Mouse (Mus musculus) naive thymus-derived CD4-positive, alpha-beta T cell, adult 2 months (primary cell): ENCODE results near the gene Ufc1.

Source experiments
- DNase-seq: peaks from one replicate; pipeline ENCODE4 v3.0.0-alpha.2; 2011; ENCODE audit warnings: low read depth

The Ufc1 gene

DNA sequence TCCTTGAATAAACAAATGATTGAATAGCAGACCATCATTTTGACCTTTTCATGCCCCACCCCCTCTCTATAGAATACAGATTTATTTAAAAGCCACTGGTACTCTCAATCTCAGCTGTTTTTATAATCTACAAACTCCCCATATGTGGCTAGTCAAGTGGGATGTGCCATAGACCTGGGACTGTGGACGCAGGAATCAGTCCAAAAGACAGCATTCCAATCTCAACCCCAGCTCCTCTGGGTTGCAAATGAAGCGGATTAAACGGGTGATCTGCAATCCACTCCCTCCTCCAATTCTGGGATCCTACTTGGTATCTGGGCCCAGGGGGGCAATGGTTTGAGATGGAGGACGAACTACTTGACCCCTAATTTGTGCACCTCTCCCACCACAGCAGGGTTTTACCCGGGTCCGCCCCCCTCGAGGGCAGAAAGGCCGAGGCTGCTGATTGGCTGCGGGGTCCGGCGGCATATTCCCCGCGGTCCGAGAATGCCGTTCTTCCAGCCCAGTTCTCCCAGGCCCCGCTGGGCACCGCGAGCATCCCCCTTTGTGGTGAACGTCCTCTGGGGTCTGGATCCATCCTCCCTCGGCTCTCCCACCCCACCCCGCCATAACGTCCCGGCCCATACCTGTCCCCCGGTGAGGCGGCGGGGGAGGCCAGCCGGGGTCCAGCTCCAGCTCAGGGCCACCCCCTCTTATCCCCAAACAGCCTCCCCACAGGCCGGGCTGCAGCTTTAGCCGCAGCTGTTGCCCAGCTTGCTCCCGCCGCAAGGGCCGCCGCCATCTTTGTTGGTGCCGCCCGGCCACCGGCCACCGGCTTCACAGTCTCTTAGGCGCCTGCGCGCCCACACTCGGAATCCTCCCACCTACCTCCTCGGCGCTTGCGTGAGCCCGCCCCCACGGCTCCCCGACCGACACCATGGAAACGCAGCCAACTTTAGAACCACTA, 7.4 kb downstream of the Ufc1 start, which contains the start of gene Usp21:
Gene Usp21, minus strand, starts transcription at position 856 of the 946 bp plus-strand sequence.
- peak; percentile 93 for DNase-seq

DNA sequence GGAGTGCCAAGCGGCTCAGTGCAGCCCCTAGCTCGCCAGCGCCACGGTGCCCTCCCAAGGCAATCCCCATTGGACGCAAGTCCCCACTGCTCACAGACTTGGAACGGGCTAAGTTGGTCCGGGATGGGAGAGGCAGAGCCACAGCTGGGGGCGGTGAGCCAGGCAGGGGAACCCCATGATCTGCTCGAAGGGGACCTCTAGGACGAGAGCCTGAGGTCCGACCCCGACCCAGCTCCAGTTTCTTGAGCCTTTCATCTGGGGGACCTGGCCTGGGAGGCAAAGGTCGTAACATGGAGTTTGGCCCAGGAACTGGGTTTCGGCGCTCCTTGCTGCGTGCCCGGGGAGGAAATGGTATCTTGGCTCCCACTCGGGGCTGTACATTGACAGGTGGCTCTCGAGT, 8.3 kb downstream of the Ufc1 start:
- DNase-seq, result peak; percentile 7

DNA sequence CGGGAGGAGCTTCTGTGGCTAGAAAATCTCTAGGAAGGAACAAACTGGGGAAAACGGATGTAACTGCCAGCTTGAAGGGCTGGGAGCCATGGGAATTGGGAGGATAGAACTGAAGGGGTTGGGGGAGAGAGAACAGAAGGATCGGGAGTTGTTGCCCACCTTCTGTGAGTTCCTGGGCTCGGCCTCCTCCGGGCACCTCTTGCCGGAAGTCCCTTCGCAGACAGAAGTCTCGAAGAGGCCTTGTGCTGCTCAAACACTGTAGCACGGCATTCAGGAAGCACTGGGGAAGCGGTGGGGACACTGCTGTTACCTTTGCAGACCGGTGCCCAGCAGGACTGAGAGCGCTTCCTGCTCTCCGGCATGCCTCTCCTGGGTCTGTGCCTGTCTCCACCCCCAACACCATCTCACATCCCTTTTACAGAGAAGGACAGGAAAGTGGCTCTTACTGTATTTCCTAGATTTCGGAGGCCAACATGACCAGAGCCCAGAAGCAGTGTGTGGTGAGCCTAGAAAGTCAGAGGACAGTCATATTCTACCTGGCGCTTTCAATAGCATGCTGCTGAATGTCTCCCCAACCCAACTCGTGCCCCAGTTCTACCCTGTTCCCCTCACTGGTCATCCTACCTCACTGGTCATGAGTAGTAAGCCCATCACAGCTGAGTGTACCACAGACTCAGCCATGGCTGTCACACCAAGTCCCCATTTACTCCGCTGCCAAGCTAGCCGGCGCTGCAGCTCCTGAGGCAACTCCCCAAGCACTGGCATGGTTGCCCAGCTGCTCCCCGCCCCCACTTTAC, 9.5 kb downstream of the Ufc1 start:
- no peak for DNase-seq

DNA sequence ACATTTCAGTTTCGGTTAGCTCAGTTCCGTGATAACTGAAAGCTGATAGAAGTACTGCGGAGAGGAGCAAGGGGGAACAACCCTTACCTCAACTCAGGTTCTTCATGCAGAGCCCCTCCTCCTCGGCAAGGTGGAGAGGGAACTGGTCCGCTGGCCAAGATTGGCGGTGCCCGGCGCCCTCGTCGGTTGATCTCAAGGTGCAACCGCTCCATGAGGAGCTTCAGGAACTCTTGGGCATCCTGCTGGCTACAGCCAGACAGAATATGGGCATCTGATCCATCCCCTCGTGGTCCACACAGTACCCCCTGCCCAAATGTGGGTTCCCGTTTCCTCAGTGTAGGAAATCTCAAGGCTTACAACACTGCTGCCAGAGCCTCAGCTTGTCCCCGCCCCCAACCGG, 10.3 kb downstream of the Ufc1 start:
- DNase-seq, result no peak

DNA sequence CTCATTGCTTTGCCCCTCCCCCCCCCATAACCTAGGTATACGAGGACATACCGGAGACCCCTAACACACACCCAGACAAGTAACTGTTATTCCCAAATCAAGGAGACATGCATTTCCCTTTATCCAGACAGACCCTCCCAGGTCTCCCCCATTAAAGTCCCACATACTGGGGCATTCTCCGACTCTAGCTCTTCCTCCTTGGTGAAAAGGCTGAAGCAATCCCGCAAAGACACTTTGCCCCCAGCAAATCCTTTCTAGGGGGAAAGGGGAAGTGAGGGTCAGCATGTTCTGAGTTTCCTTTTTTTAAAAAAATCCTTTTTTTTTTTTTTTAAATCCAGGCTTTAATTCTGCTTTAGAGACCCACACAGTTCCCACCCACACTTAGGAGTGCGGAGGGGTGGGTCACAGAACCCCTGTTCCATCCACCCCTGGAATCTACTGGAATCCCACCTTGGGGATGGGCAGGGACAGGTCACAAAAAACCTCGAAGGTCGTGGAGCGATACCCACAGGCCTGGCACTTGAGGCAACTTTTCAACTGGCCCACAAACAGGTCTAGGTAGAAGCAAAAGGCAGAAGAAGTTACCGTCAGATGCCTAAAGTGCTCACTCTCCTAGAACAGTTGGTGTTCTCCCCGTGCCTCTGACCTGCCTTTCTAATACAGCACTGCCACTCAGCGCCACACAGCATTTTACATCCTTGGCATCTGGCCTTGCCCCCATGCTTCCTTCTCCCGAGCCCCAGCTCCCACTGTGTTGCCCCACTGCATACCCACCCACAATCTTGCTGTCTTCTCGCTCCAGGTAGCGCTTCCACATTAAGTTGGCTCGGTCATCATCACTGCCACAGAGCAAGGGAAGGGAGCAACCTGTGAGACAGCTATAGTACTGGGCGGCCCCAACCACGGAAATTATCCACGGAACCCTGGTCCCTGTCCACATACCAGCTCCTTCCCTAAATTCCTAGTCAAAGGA, 11.3 kb downstream of the Ufc1 start:
- DNase-seq, result no peak

DNA sequence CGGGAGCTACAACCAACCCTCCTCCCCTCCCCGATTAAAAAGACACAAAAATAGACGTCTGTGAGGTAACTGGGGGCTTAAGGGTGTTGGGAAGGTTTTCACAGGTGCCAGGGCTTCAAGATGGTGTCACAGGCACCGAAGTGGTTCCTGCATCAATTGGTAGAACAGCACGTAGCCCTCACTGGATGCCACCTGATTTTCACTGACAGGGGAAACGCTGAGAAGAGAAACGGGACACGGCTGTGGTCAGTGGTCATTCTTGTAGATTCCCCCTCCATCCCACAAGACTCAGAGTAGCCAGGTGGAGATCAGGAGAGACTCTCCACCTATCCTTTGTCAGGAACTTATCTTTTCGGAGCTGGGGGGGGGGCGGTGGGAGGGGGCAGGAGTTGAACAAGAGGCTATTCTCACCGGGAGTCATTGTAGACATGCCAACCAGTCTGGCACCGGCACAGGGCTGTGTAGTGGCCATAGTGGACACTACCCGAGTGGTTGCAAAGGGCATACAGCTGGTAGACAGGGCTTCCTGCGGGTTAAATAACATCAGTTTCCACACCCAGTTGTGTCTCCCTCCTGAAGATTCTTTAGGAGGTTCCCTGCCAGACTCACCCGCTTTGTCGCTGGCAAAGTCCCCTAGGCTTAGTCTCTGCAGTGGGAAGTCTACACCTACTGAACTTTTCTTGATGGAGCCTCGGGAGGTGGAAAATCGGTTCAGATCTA, 12.6 kb downstream of the Ufc1 start:
- DNase-seq, result no peak

DNA sequence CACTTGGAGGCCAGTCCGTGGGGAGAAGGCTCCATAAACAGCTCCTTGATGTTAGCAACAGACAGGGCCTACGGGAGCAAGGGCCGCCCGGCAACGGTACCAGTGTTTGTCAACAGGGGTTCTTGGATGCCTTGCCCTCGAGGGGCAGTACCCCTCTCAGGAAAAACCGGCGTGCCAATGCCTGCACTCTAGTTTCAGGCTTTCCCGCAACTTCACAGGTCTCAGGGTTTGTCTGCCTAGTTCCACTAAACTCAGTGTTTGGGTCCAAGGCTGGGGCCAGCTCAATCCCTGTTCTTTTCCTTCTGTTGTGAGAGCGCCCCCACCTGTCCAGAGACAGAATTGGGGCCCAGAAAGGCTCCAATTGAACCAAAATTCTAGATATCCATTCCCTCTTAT, 13.3 kb downstream of the Ufc1 start:
- no peak for DNase-seq

DNA sequence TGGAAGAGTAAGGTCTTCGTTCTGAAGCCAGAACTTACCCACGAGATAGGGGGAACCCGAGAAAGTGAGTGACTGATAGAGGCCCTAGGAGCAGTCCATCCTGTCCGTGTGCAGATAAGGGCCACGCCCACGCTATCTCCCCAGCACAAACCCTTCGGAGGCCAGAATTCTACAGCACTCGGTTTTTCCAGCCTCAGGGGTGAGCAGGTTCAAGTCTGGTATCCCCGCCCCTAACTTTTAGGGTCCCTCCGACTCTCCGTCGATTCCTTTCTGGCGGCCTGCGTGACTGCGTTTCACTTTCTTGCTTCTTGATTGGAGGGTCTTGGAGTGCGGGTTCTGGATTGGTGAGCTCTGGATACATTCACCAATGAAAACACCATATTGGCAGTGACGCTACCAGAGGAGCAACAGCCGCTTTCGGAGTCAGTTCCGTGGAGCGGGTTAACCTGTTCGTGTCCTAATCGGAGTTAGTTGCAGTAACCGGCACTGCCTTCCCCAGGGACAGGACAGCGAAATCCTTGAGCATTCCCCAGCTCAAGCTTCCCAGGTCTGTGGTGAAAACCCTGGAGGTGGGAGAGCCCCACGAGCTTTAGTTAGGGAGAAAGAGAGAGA, 13.8 kb downstream of the Ufc1 start, which contains the start of gene Ppox:
Gene Ppox, minus strand, starts transcription at position 271 of the 612 bp plus-strand sequence.
- DNase-seq, result peak; percentile 96

DNA sequence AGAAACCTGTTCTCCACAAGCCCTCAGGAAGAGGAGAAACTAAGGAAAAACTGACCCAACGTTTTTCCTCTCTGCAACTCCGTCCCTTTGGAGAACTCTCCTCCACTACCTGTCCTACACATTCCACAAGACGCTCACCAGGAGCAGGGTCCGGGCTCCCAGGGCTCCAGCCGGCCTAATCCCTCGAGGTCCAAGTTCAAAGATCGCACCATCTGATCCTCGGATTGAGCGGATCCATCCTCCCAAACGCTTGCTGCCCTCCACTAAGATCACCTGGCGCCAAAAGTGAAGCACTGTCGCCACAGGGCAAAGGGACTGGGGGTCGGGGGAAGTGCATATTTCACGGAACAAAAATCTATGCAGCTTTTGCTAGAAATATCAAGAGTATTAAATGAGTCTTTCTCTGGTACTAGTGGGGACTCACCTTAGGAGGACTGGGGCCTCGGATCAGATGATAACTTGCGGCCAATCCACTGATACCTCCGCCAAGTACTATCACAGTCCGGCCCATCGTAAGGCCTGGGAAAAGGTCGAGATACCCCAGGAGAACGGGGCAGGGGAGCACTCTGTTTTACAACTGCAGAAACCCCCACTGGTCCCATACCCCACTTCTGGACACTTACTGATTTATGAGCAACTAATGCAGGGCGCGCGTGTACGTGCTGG, 14.4 kb downstream of the Ufc1 start:
- DNase-seq, result no peak

DNA sequence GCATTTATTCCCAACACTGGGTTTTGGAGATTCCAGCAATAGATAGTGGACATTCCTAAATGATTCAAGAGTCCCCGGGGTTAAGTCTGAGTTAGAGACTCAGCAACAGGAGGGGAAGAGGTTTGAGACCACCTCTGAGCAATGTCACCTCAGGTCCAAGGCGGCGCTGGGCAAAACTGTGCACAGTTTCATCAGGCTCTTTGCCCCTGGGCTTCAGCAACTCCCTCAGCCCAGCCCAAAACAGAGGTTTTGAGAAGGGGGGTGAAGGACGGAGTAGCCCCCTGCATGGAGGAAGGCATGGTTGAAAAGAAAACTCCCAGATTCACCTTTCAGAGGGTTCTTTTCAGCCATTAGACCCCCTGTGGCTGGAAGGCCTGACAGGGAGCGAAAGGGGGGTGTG, 15.1 kb downstream of the Ufc1 start:
- DNase-seq, result no peak

DNA sequence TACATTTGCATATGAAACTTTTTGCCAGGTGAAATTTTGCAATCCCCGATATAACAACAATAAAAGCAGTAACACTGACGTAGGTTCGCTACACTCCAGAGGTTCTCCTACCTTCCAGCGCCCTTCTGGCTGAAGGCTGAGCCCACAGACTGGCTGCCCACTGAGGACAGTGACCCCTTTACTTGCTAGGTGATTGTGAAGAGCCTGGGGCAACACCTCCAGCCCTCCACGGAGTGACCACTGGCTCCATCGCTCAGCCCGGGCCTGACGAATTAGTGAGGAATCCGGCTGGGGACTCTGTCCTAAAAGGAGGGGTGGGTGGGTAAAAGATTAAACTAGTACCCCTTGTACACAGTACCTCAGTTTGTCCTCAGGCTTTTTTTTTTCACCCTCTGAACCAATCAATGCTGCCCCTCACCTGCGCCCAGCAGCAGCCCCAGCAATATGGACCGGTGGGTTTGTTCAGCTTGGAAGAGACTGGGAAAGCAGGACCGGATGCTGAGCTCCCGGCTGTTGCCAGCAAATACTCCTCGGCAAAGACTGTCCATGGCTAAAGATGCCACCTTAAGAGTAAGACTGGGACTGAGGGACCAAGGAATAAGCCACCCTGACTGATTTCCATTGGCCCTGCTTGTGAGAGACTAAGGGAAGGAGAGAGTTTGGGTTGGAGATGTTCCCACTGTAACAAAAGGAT, 15.7 kb downstream of the Ufc1 start:
- DNase-seq, result no peak

DNA sequence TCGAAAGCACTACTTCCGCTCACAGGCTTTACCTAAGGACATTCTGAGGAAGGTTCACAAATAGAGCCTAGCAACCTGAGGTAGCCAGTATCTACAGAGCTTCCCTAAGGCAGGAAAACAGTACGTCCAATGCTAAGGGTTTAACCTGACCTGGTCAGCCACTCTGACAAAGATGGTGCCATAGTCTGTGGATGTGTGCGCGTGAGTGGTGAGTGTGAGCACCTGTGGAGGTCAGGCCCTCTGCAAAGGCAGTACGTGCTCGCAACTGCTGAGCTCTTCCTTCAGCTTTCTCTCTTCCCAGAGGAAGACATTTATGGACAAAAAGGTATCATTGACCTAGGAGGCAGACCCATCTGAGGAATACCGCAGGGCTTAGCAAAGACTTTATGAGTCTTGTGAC, 16.4 kb downstream of the Ufc1 start:
- DNase-seq, result no peak

DNA sequence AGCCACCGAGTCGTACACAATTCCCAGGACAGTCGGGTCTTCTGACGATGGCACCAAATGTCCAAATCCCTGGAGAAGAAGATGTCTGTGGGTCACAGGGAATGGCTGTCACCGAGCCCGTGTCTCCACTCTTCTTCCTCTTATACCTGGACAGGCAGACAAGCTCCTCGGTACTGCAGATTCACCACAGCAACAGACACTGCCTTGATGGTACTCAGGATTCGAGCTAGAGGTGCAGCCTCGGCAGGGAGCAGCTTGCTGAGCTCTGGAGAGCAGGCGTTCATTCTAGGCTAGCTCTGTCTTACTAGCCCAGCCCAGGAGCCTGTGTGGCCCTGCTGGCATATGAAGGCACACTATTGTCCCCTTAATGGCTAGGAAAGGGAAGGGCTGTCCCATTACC, 17.1 kb downstream of the Ufc1 start:
- DNase-seq, result no peak

DNA sequence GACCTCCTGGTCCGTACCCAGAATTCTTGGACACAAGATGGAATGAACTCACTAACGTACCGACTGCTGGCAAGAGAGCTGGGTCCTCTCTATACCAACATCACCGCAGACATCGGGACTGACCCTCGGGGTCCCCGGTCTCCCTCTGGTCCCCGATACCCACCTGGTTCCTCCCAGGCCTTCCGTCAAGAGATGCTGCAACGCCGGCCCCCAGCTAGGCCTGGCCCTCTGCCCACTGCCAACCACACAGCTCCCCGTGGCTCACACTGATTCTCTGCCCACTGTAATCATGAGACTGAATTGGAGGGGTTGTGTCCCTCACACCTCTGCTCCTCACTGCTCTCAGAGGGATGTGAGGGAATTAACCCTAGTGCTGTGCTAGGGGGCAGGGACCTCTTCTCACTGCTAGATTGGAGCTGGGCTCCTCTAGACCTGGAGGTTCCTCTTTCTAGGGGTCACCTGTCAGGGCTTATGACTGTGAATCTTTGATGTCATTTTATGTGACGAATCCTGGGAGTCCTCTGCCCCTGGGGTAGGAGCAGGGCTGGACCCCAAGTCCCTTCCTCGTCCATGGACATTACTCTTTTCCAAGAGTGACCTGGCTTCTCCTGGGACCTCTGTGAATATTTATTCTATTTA, 18.6 kb downstream of the Ufc1 start:
- no peak for DNase-seq

DNA sequence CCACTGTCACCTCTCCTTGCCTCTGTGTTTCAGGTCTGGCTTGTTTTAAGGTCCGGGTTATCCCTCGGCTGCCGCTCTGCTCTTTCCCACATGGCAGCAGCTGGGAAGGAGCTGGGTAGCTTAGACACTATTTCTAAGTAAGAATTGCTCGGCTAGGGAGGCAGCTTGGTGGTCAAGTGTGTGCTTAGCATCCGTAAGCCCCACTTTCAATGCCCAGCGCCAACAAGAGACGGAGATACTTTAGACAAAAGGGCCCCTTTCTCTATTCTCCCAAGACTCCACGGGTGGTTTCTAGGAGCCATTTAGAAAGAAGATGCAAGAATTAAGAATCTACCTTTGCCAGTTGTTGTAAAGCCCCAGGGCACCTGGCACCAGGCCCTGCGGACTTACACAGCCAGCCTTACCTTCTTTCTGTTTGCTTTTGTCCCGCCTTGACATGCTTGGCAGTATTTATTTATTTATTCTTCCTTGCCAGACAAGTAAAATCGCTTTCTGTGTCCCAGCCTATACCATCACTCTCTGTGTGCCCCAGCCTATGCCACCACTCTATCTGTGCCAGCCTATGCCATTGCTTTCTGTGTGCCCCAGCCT, 19.6 kb downstream of the Ufc1 start:
- DNase-seq, result no peak

DNA sequence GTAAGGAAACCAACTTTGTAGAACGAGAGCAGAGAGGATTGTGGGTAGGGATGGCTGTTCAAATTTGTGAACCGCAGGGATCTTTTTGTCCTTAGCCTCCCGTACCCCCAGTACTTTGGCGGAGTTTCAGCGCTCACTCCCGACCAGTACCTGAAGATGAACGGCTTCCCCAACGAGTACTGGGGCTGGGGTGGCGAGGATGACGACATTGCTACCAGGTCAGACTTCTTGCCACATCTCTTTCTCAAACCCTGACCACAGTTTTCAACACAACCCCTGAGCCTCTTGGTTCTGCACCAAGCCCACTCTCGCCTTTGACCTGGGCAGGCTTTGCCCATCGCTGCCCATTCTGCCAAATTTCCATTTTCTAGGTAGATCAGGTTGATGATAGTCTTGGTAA, 20.7 kb downstream of the Ufc1 start:
- DNase-seq, result no peak

DNA sequence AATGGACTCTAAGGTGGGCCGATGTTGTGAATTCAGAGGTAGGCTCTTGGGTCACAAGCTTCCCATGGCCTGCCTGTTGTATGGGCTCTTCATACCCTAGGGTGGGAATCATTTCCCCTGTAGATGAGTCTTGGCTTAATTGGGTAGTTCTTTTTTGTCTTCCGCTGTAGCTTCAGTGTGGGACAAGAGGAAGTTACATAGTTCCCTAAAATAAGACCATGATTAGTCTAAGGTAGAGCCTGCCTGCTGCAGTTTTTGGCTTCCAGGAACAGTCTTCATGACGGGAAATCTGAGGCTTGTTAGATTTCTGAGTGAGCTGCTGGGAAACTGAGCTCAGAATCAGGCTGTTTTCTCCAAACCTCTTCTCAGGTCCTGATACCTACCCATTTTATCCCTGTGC, 22.7 kb downstream of the Ufc1 start:
- DNase-seq, result no peak

DNA sequence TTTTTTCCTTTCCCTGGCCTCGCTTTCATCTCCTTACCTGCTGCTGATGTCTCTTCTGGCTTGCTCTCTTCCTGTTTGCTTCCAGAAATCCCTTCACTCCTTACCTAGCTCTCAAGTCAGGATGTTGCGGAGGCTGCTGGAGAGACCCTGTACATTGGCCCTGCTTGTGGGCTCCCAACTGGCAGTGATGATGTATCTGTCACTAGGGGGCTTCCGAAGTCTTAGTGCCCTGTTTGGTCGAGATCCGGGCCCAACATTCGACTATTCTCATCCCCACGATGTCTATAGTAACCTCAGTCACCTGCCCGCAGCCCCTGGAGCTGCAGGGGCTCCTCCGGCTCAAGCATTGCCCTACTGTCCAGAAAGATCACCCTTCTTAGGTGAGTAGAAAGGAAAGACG, 23.2 kb downstream of the Ufc1 start:
- DNase-seq, result no peak

DNA sequence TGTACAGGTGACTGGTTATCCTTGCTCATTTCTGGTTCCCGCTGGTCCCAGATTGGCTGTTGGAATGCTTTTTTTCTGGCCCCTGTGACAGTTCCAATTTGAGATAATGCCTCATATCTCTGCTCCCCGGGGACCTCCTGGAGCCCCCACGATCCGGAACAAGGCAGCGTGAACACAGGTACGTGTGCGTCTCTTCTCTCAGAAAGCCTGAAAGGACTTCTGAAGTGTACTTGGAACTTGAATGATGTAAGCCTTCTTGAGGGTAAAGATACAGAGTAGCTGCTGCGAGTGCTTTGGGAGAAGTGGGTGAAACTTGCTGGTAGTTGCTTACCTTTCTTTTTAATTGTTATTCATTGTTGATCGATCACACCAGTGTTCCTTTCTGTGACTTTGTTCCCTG, 23.6 kb downstream of the Ufc1 start:
- no peak for DNase-seq
